Mouse (Mus musculus): ENCODE measurements around the gene Cd81. TPM values are rescaled to one million over a fixed set of nuclear protein-coding genes. Genes with fewer than 3 reads are reported as not detected.

Gene Cd81
- polyA plus RNA-seq, 1 experiment from 2014 or later: 105 TPM

- Histone ChIP-seq H3K4me3 (ENCODE audit: inconsistent target) (no peak overlapping the region), H3K27ac (no peak overlapping the region), H3K79me2 (ENCODE audit: inconsistent target) (peaks cover 29% of the 10 kb centered on the region), H3K36me3 (ENCODE audit: inconsistent target) (peaks cover 8% of the 10 kb centered on the region; the same call in 1 of the 2 replicates)
- WGBS (ENCODE audit: missing documents): 89% methylated on average over 2 of the region's 2 CpGs
Observed at GRCm38 (mm10) chr7:143065692-143066091, 13.2 kb downstream of the Cd81 start.

- Histone ChIP-seq H3K4me3 (ENCODE audit: inconsistent target) (no peak overlapping the region), H3K27ac (no peak overlapping the region), H3K79me2 (ENCODE audit: inconsistent target) (peaks cover 14% of the 10 kb centered on the region), H3K36me3 (ENCODE audit: inconsistent target) (peaks cover 8% of the 10 kb centered on the region; the same call in 1 of the 2 replicates)
- WGBS (ENCODE audit: missing documents): 87% methylated on average over 2 of the region's 2 CpGs
Observed at GRCm38 (mm10) chr7:143067469-143067868, 14.9 kb downstream of the Cd81 start.

- peaks cover 8% of the 10 kb centered on the region; the same call in 1 of the 2 replicates for H3K36me3 ChIP-seq (ENCODE audit: inconsistent target)
- 90% methylated on average over 3 of the region's 3 CpGs for WGBS (ENCODE audit: missing documents)
- H3K27ac ChIP-seq: peak overlapping the region; percentile 72; the same call in 1 of the 2 replicates
- H3K79me2 ChIP-seq (ENCODE audit: inconsistent target): peaks cover 14% of the 10 kb centered on the region
- H3K4me3 ChIP-seq (ENCODE audit: inconsistent target): no peak overlapping the region
Observed at GRCm38 (mm10) chr7:143067897-143068296, 15.4 kb downstream of the Cd81 start.

DNA sequence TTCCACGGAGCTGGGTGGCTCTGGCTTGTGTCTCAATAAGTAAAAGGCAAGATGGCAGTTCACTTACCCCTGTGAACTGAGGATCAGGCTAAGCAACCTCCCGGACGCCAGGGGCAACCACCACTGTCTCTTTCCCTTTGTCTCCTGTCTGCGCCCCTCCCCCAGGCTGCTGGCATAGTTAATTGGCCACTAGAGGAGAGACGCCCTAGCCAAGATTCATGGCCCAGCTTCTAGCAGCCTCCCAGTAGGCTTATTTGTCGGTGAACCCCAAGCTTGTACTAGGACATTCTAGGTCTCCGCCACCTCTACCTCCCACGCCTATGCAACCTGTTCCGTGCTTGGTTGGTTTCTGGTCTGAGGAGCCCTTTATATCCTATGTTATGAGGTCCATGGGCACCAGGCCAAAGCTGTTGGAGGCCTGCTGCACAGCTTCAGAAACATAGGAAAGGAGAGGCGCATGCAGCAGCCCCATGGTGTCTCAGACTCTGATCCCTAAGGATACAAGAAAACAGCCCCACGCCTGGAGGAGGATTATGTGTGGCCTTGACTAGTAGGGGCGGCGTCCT lies 15.9 kb downstream of the Cd81 start:
- Histone ChIP-seq H3K4me3 (ENCODE audit: inconsistent target) (peak overlapping the region; percentile 8; the same call in 1 of the 2 replicates), H3K36me3 (ENCODE audit: inconsistent target) (peaks cover 8% of the 10 kb centered on the region; the same call in 1 of the 2 replicates), H3K27ac (peak overlapping the region; percentile 72), H3K79me2 (ENCODE audit: inconsistent target) (peaks cover 14% of the 10 kb centered on the region)
- 86% methylated on average over 13 of the region's 13 CpGs for WGBS (ENCODE audit: missing documents)

DNA sequence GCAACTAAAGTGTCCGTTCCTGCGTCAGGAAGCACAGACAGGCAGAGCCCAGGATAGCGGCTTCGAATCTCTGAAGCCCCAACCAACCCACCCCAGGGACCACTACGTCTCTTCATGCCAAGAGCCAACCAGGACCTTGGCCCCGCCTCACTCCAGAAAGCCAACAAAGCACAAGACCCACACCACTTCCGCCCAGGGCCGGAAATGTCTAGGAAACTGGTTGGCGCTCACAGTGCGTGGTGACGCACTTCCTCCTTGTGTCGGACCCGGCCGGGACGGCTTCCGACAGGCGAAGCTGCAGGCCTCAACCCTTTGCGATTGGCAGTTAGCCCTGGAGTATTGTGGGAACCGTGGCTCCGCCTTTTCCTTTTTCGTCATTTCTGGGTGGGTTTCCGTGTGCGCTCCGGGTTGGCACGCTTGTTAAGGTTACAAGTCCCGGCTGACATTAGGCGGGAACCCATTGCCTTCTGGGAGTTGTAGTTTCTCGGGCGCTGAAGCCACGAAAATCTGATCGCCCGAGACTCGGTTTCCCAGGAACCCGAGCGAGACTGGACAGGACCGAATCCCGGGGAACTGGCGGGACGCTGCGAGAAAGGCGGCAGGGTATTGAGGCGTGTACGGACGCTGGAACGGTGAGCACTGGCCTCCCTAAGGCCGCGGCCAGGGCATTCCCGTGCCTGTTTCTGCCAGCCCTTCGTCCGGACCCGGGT lies 16.5 kb downstream of the Cd81 start, which contains the start of gene Tssc4:
Gene Tssc4 (plus strand): TSS at position 368 of the 710 bp plus-strand sequence.
- Histone ChIP-seq H3K4me3 (ENCODE audit: inconsistent target) (peak within 1 kb of the TSS; percentile 78), H3K36me3 (ENCODE audit: inconsistent target) (peaks cover 8% of the 10 kb centered on the region; the same call in 1 of the 2 replicates), H3K79me2 (ENCODE audit: inconsistent target) (peaks cover 14% of the 10 kb centered on the region), H3K27ac (peak within 1 kb of the TSS; percentile 72)
- WGBS (ENCODE audit: missing documents): under 1% methylated on average over 51 of the region's 51 CpGs

DNA sequence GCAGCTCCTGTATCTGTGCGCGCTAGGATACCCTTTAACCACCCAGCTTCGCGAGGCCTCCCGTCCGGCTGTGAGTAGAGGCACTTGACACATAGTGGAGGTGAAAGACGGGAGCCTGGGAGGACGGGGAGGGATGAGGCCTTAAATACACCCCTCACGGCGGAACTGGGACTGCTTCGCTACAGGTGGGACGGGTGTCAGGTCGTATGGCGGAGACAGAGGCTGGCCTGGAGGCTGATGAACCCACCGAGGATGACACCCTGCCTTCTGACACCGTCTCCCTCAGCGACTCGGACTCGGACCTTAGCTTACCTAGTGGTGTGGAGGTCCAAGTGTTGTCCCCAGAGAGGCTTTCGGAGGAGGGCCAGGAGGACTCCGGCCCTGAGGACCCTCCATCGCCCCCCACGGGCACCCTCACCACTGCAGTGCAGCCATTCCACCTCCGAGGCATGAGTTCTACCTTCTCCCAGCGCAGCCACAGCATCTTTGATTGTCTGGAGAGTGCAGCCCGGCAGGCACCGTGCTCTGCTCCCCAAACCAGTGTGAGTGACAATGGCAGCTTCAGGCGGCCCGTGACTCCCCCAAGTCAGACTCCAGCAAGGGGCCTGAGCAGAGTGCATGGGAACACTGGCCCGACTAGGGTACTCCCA lies 17.3 kb downstream of the Cd81 start:
- WGBS (ENCODE audit: missing documents): 16% methylated on average over 29 of the region's 30 CpGs
- peak overlapping the region; percentile 78 for H3K4me3 ChIP-seq (ENCODE audit: inconsistent target)
- peaks cover 8% of the 10 kb centered on the region; the same call in 1 of the 2 replicates for H3K36me3 ChIP-seq (ENCODE audit: inconsistent target)
- peaks cover 14% of the 10 kb centered on the region for H3K79me2 ChIP-seq (ENCODE audit: inconsistent target)
- peak overlapping the region; percentile 72 for H3K27ac ChIP-seq

- peak overlapping the region; percentile 78 for H3K4me3 ChIP-seq (ENCODE audit: inconsistent target)
- H3K36me3 ChIP-seq (ENCODE audit: inconsistent target): peaks cover 8% of the 10 kb centered on the region; the same call in 1 of the 2 replicates
Observed at GRCm38 (mm10) chr7:143070506-143071070, 18.0 kb downstream of the Cd81 start.

DNA sequence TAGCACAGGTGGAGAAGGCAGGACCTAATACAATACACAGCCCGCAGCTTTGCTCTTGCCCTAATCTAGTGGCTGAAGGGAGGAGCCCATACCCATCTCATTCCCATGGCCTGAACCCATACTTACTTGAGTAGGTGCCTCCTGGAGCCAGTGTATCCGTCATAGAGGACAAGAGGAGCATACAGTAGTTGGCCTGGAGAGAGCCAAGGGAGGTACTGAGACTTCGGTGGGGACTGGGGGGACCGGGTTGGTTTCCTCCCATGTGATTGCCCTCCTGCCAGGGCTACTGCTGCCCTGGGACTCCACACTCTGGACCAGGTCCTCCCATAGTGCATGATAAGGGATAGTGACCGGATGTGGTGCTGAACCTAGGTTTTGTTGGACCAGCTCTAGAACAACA lies 20.1 kb downstream of the Cd81 start:
- 94% methylated on average over 5 of the region's 5 CpGs for WGBS (ENCODE audit: missing documents)
- peaks cover 14% of the 10 kb centered on the region for H3K79me2 ChIP-seq (ENCODE audit: inconsistent target)

More at GRCm38 (mm10) chr7:143070506-143071070, 18.0 kb downstream of the Cd81 start:
- WGBS (ENCODE audit: missing documents): 93% methylated on average over 10 of the region's 10 CpGs
- H3K27ac ChIP-seq: no peak overlapping the region
- peaks cover 14% of the 10 kb centered on the region for H3K79me2 ChIP-seq (ENCODE audit: inconsistent target)

DNA sequence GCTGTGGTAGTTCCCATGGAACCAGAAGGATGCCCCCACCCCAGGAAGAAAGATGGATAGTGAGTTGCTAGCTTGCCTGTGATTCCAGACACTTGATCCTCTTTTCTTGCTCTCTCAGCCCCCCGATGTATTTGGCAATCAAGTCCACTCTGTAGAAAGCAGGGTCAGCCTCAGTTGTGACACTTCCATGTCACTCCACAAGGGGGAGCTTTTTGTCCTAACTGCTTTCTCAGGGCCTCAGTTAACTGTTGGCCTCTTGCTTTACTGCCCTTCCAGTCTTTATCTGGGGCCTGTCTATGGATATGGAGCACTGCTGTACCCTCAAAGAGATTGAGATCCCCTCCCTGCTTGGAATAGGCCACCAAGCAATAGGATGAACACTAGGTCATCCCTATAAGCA lies 20.5 kb downstream of the Cd81 start:
- H3K79me2 ChIP-seq (ENCODE audit: inconsistent target): peaks cover 14% of the 10 kb centered on the region
- no peak overlapping the region for H3K4me3 ChIP-seq (ENCODE audit: inconsistent target)
- H3K27ac ChIP-seq: no peak overlapping the region
- no peaks in the 10 kb centered on the region for H3K36me3 ChIP-seq (ENCODE audit: inconsistent target)
- 8% methylated on average over 1 of the region's 1 CpGs for WGBS (ENCODE audit: missing documents)

More for the DNA sequence above, 20.1 kb downstream of the Cd81 start:
- Histone ChIP-seq H3K4me3 (ENCODE audit: inconsistent target) (no peak overlapping the region), H3K36me3 (ENCODE audit: inconsistent target) (no peaks in the 10 kb centered on the region), H3K27ac (no peak overlapping the region)

DNA sequence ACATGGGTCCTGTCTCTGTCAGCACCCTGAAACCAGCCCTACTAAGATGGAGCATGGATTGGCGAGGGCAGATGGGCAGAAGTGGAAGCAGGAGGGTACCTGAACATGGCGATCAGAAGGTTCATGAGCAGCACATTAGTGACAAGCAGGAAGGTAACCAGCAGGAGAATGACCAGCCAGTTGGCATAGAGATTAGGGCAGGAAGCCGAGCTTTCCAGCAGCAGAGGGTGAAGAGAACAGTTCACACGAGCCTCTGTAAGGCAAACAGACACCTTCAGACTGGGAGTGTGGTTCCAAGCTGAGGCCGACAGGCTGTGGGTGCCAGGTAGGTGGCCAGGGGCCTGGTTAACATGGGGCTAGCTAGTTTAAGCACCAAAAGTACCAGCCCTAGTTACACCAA lies 22.9 kb downstream of the Cd81 start:
- Histone ChIP-seq H3K27ac (no peak overlapping the region), H3K79me2 (ENCODE audit: inconsistent target) (peaks cover 5% of the 10 kb centered on the region), H3K4me3 (ENCODE audit: inconsistent target) (no peak overlapping the region), H3K36me3 (ENCODE audit: inconsistent target) (no peaks in the 10 kb centered on the region)
- 92% methylated on average over 5 of the region's 5 CpGs for WGBS (ENCODE audit: missing documents)

GRCm38 (mm10) chr7:143077351-143077750 lies 24.8 kb downstream of the Cd81 start:
- Histone ChIP-seq H3K79me2 (ENCODE audit: inconsistent target) (no peaks in the 10 kb centered on the region), H3K36me3 (ENCODE audit: inconsistent target) (no peaks in the 10 kb centered on the region), H3K4me3 (ENCODE audit: inconsistent target) (no peak overlapping the region), H3K27ac (no peak overlapping the region)
- 97% methylated on average over 2 of the region's 2 CpGs for WGBS (ENCODE audit: missing documents)

- Histone ChIP-seq H3K79me2 (ENCODE audit: inconsistent target) (no peaks in the 10 kb centered on the region), H3K36me3 (ENCODE audit: inconsistent target) (no peaks in the 10 kb centered on the region), H3K4me3 (ENCODE audit: inconsistent target) (no peak overlapping the region), H3K27ac (no peak overlapping the region)
- WGBS (ENCODE audit: missing documents): 73% methylated on average over 6 of the region's 6 CpGs
Observed at GRCm38 (mm10) chr7:143082024-143082423, 29.5 kb downstream of the Cd81 start.

GRCm38 (mm10) chr7:143083708-143084107 lies 31.2 kb downstream of the Cd81 start:
- Histone ChIP-seq H3K79me2 (ENCODE audit: inconsistent target) (no peaks in the 10 kb centered on the region), H3K4me3 (ENCODE audit: inconsistent target) (no peak overlapping the region), H3K36me3 (ENCODE audit: inconsistent target) (no peaks in the 10 kb centered on the region), H3K27ac (no peak overlapping the region)
- 87% methylated on average over 2 of the region's 2 CpGs for whole genome bisulfite sequencing (ENCODE audit: missing documents)

DNA sequence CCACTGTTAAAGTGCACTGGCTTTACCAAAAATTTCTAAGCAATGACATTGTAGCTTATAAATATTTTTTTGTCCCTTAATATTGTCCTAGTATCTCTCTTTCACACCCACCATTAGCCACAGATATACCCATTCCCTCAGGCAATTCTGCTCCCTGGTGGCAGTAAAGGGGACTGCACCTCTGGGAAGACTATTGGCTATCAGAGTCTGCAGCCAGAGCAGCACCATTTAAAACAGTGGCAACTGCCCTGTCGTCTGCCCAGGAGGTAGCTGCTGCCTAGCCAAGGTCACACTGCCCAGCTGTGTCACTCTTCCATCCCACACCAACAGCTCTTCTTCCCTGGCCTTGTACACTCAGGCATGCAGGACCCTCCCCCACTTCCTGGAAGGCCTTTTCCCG lies 33.8 kb downstream of the Cd81 start:
- no peak overlapping the region for H3K4me3 ChIP-seq (ENCODE audit: inconsistent target)
- 58% methylated on average over 2 of the region's 2 CpGs for WGBS (ENCODE audit: missing documents)

More for the DNA sequence above, 33.8 kb downstream of the Cd81 start:
- H3K27ac ChIP-seq: no peak overlapping the region
- H3K79me2 ChIP-seq (ENCODE audit: inconsistent target): no peaks in the 10 kb centered on the region
- no peaks in the 10 kb centered on the region for H3K36me3 ChIP-seq (ENCODE audit: inconsistent target)
